Mouse (Mus musculus) right cerebral cortex, adult 2 months (tissue): ENCODE data around the gene Klf8.
A peak's percentile ranks its signal among the peaks of the same experiment; 100 is the strongest.
"Not testable (repeated sequence)": the region's sequence is repeated elsewhere in the genome, so short reads cannot be mapped to it uniquely, and the experiment has no call there.

ENCODE experiments used
- DNase-seq, 2 experiments: peaks; one replicate each; pipeline ENCODE4 v3.0.0; 2021 to 2022; ENCODE audit warnings: low spot score in 2 of 2

The Klf8 gene

GRCm38 (mm10) chrX:153237304-153237919 is at the start of gene Klf8:
TSS of gene Klf8 (plus strand) at chrX:153237466.
- DNase-seq = peak; percentile 18 to 19

- DNase-seq = not testable (repeated sequence)
Measured at GRCm38 (mm10) chrX:153199185-153199584, 38.1 kb upstream of the Klf8 start.

GRCm38 (mm10) chrX:153211101-153211500 is 26.2 kb upstream of the Klf8 start:
- DNase-seq = no peak

- no peak for DNase-seq
Measured at GRCm38 (mm10) chrX:153231240-153231639, 6.0 kb upstream of the Klf8 start.

- DNase-seq = no peak
Measured at GRCm38 (mm10) chrX:153233255-153233654, 4.0 kb upstream of the Klf8 start.

GRCm38 (mm10) chrX:153237920-153238504 is 746 bp downstream of the Klf8 start:
- peak; percentile 15 to 49 for DNase-seq

- DNase-seq = no peak
Measured at GRCm38 (mm10) chrX:153254256-153254655, 17.0 kb downstream of the Klf8 start.

- DNase-seq = peak; percentile 51 to 53
Measured at GRCm38 (mm10) chrX:153255504-153255903, 18.2 kb downstream of the Klf8 start.

GRCm38 (mm10) chrX:153282185-153282584 is 44.9 kb downstream of the Klf8 start:
- no peak for DNase-seq

- DNase-seq = no peak
Measured at GRCm38 (mm10) chrX:153311356-153311755, 74.1 kb downstream of the Klf8 start.

GRCm38 (mm10) chrX:153323105-153323504 is 85.8 kb downstream of the Klf8 start:
- DNase-seq = no peak

GRCm38 (mm10) chrX:153334140-153334539 is 96.9 kb downstream of the Klf8 start:
- not testable (repeated sequence) for DNase-seq

GRCm38 (mm10) chrX:153359331-153360215 is 122.3 kb downstream of the Klf8 start:
- DNase-seq = peak; percentile 31 to 52

GRCm38 (mm10) chrX:153360216-153360590 is 122.9 kb downstream of the Klf8 start:
- no peak for DNase-seq

GRCm38 (mm10) chrX:153360666-153361269 is 123.5 kb downstream of the Klf8 start:
- peak; percentile 8 to 10 for DNase-seq

- peak; percentile 33 to 57 for DNase-seq
Measured at GRCm38 (mm10) chrX:153366754-153367153, 129.5 kb downstream of the Klf8 start.

GRCm38 (mm10) chrX:153369780-153370179 is 132.5 kb downstream of the Klf8 start:
- no peak for DNase-seq

- no peak for DNase-seq
Measured at GRCm38 (mm10) chrX:153375105-153375504, 137.8 kb downstream of the Klf8 start.

- DNase-seq = no peak
Measured at GRCm38 (mm10) chrX:153381753-153382152, 144.5 kb downstream of the Klf8 start.

- peak in 1 of 2 experiments; percentile 12 for DNase-seq
Measured at GRCm38 (mm10) chrX:153389291-153389690, 152.0 kb downstream of the Klf8 start.

GRCm38 (mm10) chrX:153417067-153417466 is 179.8 kb downstream of the Klf8 start:
- DNase-seq = no peak

GRCm38 (mm10) chrX:153433659-153434293 is 196.5 kb downstream of the Klf8 start:
- DNase-seq = peak; percentile 5 to 6
